Mouse (Mus musculus): ENCODE data around the gene Zfp385c.

DNA sequence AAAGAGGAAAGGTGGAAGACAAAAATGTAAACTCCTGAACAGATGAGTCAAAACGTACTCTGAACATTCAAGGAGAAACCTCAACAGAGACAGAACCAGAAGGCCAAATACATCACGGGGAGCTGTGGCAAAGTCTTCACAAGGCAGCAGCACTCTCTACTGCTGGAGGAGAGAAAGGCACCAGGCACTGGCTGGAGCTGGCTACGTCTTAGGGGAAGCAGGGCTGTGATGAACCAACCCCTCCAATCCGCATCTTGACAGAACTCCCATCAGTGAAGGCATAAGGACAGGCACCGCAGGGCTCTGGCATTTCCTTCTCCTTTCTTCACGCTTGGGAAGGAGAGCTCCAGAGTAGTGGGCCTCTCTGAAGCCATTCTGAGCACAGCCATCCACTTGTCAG, 80.6 kb downstream of the Zfp385c start:
- no peak for TF ChIP-seq CTCF (IDR thresholded peaks at IDR 0.05; ENCODE audit: borderline replicate concordance, control insufficient read depth, extremely low read depth, insufficient read depth, low read length, poor library complexity)
- TF ChIP-seq POLR2A (IDR thresholded peaks at IDR 0.05; ENCODE audit: control insufficient read depth, extremely low read depth, insufficient read depth, low read length, poor library complexity), result no peak
